Comparison of ENCODE assay signal across 28 mouse cellular contexts in the genomic region with DNA sequence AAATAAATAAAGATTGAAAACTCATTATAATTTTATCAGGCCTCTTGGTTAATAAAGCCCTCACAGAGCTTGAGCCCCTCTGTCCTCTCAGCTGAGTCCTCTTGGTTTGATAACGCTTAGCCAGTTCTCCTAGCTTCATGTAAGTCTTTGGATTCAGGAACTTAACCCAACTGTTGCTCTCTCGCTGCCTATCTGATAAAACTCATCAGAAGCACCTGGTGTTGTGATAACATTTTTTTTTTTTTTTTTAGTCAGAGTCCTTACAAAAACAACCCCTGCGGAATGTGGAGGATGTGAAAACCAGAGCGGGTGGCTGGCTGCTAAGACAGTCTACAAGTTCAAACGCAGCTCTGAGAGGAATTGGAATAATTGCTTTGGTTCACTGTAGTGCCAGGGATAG. TPM values are rescaled to one million over a fixed set of nuclear protein-coding genes. Genes with fewer than 3 reads are reported as not detected.
DNase-seq lines count a peak whose midpoint lies in the region; ATAC-seq and TF ChIP-seq lines count a peak whose summit lies in the region.
"Had no signal": no experiment of that assay in that cellular context is flagged by ENCODE, and none has a peak within 500 bp of the region (broad histone marks: within the 10 kb centered on the region; RNA-seq: fewer than 3 reads in every experiment).

No protein-coding gene starts in this region.

- ATAC-seq in G1E (ENCODE audit: extremely low read depth, insufficient number of reproducible peaks, low FRiP score, poor library complexity, severe bottlenecking) = peak; percentile 43
- ATAC-seq: activated CD4-positive, CD25-positive, alpha-beta regulatory T cell, adult 4 months; CD4-positive, CD25-positive, alpha-beta regulatory T cell, adult 4 months; forebrain, embryonic 14.5 days; forebrain, embryonic 16.5 days; Patski had no signal

- no peak for TF ChIP-seq CTCF in G1E (IDR thresholded peaks at IDR 0.05; ENCODE audit: low read depth, low read length)

- intact Hi-C loops in heart, postnatal 10 days (cut with DNase I) = no loop called here

- no peak overlapping the region for H3K4me3 ChIP-seq in G1E (ENCODE audit: low read depth, low read length)
- H3K4me3 ChIP-seq: embryonic facial prominence, embryonic 13.5 days; embryonic facial prominence, embryonic 15.5 days; erythroblast, embryonic 14.5 days; forebrain, embryonic 10.5 days; forebrain, embryonic 12.5 days had no signal

- H3K27me3 ChIP-seq in G1E (ENCODE audit: insufficient read depth, low read length) = no peaks in the 10 kb centered on the region
- H3K27me3 ChIP-seq: CH12.LX; embryonic facial prominence, embryonic 15.5 days; forebrain, embryonic 12.5 days; Patski had no signal

- no peaks in the 10 kb centered on the region for H3K9me3 ChIP-seq in G1E (replicated peaks)
- H3K9me3 ChIP-seq: embryonic facial prominence, embryonic 13.5 days; embryonic facial prominence, embryonic 15.5 days; forebrain, embryonic 10.5 days; forebrain, embryonic 12.5 days had no signal

- peaks cover 2% of the 10 kb centered on the region for H3K36me3 ChIP-seq in G1E (replicated peaks)
- H3K36me3 ChIP-seq: embryonic facial prominence, embryonic 13.5 days; embryonic facial prominence, embryonic 15.5 days; forebrain, embryonic 10.5 days; forebrain, embryonic 12.5 days had no signal

- peaks cover 54% of the 10 kb centered on the region for H3K4me1 ChIP-seq in G1E (ENCODE audit: insufficient read depth, low read depth, low read length)
- H3K4me1 ChIP-seq: embryonic facial prominence, embryonic 15.5 days had no signal

- DNase-seq in heart, adult 11 months = peak; percentile 19
- no peak for DNase-seq in heart, postnatal 10 days
- DNase-seq in thymus, postnatal 0 days (ENCODE audit: low spot score) = peak; percentile 70
- DNase-seq in thymus, adult 18-20 months = no peak
- DNase-seq in G1E (ENCODE audit: low spot score) = no peak
- peak; percentile 13 for DNase-seq in c-Kit-negative CD71-positive TER-119-positive erythroid progenitor cells, embryonic 14.5 days (ENCODE audit: low read depth, low spot score)
- DNase-seq in c-Kit-positive CD71-positive TER-119-positive erythroid progenitor cells, embryonic 14.5 days (ENCODE audit: low spot score) = no peak
- DNase-seq: adrenal gland, adult 8-10 months; adrenal gland, postnatal 14 days; B cell, adult 2 months; cerebellum, adult 11 months; cerebellum, adult 18-20 months; cerebellum, adult 8-10 months; cerebellum, adult 9-11 months; cerebellum, postnatal 14 days; cerebellum, postnatal 36 days; embryo, embryonic 11 days had no signal

RNA-seq across cellular contexts. Expression of a gene that starts 45.3 kb away (rescaled TPM):
- 10 to 100 TPM; 31.5 to 41.9 TPM for total RNA-seq in heart, postnatal 10 days (2021)
- polyA plus RNA-seq in thymus, postnatal 0 days (2015; fragmentation: Nextera tagmentation; extraction: Ambion mirVana) = 92.8 and 138 TPM in 2 replicates
- total RNA-seq in G1E (2014; fragmentation: Nextera tagmentation) (37.6 and 42.5 TPM in 2 replicates), G1E (2017) (44.1 and 46.0 TPM in 2 replicates)
- polyA plus RNA-seq in G1E (2012) = 2.3 and 2.6 TPM in 2 replicates

Comparison
In these comparisons a context has a peak if more than half of its experiments do, and no peak if none do; other contexts are left out.
1. DNase-seq: peak in heart, adult 11 months (single experiment), thymus, postnatal 0 days (single experiment) and c-Kit-negative CD71-positive TER-119-positive erythroid progenitor cells, embryonic 14.5 days (single experiment); none in heart, postnatal 10 days (0 of 2), thymus, adult 18-20 months (0 of 2), G1E (single experiment) and c-Kit-positive CD71-positive TER-119-positive erythroid progenitor cells, embryonic 14.5 days (single experiment).